Mouse (Mus musculus) brain, embryonic 18.5 days (tissue): ENCODE results near the gene Etv2.

ENCODE experiments used
- DNase-seq: peaks from one replicate; pipeline ENCODE4 v3.0.0-alpha.2; 2012; ENCODE audit warnings: low read depth, low spot score

Etv2 gene

GRCm38 (mm10) chr7:30613529-30614112 is 22.0 kb downstream of the Etv2 start:
- DNase-seq: no peak

- DNase-seq: no peak
Measured at GRCm38 (mm10) chr7:30612654-30613402, 22.8 kb downstream of the Etv2 start, which contains the start of gene Upk1a. Upk1a (minus strand) TSS chr7:30612847.

DNA sequence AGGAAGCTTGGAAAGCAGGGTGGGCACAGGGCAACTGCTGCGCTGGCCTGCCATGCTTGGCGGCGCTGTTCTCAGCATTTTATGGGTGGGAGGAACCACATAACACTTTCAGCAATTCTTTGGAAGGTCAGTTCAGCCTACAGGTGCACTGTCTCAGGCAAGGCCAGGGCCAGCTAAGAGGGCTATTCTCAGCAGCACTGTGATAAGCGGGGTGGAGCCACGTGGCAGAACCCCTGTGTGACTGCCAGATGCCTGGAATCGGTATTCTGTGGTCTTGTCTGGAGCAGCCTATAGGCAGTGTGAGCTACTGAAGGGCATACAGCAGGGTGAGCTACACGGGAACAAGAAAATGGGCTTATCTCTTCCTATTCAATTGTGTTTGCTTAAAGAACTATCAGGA is 25.6 kb downstream of the Etv2 start:
- DNase-seq: no peak

- DNase-seq: no peak
Measured at GRCm38 (mm10) chr7:30608476-30608875, 27.2 kb downstream of the Etv2 start.

DNA sequence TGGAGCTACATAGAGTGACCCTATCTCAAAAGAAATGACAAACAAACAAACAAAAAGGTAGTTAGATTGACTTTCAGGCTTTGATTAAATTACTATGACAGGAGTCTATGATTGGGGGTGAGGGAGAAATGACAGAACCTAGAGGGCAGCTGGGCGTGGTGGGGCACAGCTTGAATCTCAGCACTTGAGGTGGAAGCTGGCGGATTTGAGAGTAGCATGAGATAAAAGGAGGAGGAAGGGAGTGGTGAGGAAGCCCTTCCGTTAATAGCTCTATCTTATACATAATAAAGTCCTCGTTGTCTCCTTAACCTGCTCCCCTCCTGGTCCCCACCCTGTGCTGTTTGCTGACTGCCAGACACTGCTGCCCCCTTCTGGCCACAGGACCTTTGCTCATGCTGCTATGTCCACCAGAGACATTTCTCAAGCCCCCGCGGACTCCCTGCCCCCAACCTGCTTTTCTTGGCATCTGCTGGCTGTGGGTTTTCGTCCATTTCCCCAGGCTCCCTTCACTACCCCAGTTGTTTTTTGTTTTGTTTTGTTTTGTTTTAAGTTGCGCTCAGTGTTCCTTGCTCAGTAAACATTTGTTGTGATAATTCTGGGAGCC is 27.8 kb downstream of the Etv2 start:
- DNase-seq: no peak

- DNase-seq: no peak
Measured at GRCm38 (mm10) chr7:30604944-30605343, 30.7 kb downstream of the Etv2 start.

GRCm38 (mm10) chr7:30604424-30604823 is 31.2 kb downstream of the Etv2 start:
- no peak for DNase-seq

DNA sequence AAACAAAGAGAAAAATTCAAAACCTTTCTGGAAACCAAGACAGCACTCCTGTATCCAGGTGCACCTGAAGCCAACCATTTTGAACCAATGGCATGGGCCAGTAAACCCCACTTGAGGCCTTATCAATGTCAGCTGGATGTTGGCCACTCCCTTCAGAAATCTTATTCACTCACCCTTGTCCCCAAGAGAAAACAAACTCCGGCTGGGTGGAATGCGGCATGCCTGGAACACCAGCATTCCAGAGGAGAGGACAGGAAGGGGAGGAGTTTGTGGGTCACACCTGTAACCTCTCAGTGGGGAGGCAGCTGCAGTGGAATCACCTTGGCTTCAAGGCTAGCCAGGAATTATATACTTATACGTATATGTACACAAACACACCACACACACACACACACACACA is 33.1 kb downstream of the Etv2 start:
- no peak for DNase-seq

DNA sequence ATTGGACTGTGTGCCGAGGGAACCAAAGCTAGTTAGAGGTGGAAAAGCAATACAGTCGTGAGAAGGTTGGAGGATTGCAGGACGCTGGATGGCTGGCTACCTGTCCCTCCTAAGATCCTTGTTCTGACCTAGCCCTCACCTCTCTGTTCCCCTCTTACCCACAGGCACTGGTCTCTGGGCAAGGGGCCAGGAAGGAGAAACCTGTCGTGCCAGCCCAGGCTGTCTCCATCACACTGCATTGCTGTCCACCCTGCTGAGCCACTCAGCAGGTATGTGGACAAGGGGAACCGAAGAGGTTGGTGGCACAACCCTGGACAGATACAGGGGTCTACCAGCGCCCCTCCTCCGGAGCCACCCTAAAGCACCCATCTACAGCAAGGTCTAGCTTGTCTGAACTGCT is 35.0 kb downstream of the Etv2 start:
- DNase-seq: no peak

DNA sequence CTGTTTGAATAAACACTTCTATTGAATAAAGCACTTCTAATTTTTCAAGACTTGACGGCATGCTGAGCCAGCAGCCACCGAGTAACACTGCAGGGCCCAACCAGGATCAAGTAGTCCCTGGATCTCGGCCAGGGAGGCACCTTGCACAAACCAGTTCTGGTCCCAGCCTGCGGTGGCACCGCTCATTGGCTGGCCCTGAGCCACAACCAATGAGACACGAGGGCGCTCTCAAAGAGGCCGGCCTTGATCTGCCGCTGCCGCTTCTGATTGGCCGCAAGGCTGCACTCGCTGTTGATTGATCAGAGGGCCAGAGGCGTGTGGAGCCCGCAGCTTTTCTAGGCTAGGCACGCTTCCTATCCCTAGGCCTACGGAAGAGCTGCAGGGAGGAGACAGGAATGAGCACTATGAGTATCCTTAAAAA is 35.7 kb downstream of the Etv2 start:
- DNase-seq: peak; percentile 87

DNA sequence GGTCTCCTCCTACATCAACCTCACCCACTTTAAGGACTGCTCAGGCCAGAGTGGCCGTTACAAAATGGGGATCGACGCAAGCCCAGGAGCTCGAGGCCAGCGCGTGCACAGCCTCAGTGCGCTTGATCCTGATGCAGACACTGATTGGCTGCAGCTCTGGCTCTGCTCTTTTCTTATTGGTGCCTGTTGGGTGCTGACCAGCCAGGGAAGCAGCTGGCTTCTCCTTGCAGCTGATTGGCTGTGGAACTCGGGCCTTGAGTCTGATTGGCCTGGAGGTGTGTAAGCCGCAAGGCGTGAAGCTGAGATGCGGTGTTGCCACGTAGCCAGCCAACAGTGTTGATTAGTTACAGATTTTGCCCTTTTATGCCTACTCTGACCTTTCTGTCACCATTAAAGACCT is 36.9 kb downstream of the Etv2 start, which contains the start of gene Zbtb32:
Gene Zbtb32 (minus strand): TSS at position 124 of the 400 bp plus-strand sequence.
- DNase-seq: no peak

DNA sequence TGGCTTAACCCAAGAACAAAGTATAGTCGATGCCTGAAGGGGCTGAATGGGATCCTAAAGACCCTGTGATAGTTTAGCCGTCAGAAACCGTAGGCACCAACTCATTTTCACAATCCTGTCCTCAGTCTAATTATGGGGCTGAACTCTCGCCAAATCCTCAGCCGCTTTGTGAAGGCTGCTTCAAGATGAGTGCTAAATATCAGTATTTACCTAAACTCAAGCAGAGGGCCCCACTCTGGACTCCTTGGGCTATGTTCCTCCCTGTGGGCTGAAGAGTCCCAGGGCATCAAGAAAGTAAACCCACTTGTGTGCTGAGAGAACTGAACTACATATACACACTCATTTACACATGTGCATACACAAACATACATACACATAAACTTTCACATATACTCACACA is 38.8 kb downstream of the Etv2 start:
- DNase-seq: no peak

DNA sequence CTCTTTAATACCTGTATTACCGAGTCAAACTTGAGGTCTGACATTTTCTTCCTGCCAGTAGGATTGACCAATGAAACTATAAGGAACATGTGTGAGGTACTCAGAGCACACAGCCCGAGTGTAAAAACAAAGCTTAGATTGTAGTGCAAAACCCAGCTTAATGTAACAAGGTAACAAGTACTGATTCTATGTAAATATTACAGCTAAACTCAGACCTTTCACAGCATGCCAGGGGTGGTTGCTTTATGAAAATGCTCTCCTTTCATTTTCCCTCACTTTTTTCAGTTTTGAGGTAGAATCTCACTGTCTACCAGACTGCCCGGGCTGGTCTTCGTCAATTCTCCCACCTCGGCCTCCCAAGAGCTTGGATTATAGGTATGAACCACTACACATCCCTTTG is 39.6 kb downstream of the Etv2 start:
- no peak for DNase-seq

DNA sequence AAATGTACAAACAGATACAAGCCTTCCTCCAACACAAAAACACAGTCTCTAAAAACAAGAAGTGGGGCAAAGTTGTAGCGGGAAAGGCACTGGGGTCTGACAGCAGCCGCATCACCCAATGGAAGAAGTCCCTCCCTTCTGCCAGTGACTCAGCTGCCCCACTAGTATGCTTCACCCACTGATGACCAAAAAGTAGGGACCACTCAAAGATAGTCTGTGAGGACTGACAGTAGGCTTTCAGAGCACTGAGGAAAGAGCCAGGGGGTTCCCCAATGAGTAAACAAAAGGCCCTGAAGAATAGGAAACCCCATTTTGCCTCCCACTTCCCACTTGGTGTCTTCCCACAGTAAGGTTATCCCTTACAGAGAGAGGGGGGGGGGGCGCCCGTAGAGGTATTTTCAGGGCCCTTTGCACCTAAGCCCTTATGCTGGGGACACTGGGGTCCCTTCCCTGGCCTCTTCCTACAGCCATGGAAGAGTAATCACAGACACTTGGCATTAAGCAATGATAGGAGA is 41.1 kb downstream of the Etv2 start:
- no peak for DNase-seq

DNA sequence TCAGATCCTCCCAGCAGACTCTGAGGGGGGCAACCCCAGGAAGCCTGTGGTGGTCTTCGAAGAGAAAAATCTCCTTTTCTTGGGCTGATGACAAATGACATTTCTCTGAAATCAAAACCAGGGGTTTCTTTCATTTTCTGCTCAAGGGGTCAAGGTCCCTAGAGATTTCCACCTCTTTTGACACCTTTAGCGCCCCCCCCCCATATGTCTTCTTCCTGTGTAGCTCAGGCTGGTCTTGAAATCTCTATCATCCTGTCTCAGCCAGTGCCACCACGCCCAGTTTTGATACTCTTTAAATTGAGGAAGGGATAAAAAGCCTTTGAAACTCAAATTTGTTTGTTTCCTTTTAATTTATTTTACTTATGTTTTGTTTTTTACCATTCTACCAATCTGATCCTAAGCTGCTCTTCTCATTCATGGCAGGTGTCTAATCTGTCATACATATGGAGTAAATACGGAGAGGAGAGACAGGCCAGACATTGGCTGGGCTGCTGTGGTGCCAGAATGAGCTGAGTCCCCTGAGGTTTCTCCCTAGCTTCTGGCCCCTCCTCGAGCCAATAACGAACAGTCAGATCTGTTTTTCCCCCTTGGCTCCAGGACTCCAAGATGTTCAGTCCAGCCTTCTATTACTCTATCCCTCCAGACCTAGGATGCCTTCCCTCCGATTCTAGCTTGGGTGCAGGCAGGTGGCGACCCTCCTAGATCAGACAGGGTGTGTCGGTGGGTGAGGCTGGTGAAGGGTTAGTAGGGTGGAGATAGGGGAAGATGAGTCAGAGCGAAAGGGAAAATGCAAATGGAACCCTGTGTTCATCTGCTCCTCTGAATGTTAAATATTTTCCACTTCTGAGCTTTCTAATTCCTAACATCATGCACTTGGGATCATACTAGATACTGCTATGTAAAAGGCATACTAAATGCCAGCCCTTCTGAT is 41.8 kb downstream of the Etv2 start:
- no peak for DNase-seq

- DNase-seq: no peak
Measured at GRCm38 (mm10) chr7:30592772-30593423, 42.8 kb downstream of the Etv2 start.

DNA sequence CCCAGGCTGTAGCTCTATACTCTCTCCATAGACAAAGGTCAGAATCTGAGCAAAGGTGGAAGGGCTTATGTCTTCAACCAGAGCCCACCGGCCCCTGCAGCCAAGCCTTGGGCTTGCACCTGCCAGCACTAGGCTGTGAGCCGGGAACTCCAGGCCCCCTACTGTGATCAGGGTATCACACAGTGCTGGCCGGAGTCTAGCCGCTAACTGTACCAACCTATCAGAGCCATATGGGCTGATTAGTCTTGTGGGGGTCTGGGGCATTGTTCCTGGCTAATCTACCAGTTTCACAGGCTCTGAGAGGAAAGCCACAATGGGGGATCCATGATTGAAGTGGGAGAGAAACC is 44.1 kb downstream of the Etv2 start:
- DNase-seq: no peak

- DNase-seq: no peak
Measured at GRCm38 (mm10) chr7:30590927-30591604, 44.6 kb downstream of the Etv2 start.

- DNase-seq: peak; percentile 67
Measured at GRCm38 (mm10) chr7:30589435-30590301, 46.0 kb downstream of the Etv2 start.
